Mouse (Mus musculus) forebrain, embryonic 16.5 days (tissue): ENCODE data around the gene Snx9. TPM values are rescaled to one million over a fixed set of nuclear protein-coding genes. Genes with fewer than 3 reads are reported as not detected.

Experiments
- ATAC-seq: fragments of 200-750 bp; cut with Nextera tagmentation; 2 replicates; pipeline ENCODE4 v1.8.0; 2017; ENCODE audit warnings: mild to moderate bottlenecking, moderate library complexity
- H3K27ac ChIP-seq: fragments of 300-500 bp; sonication (generic); 2 replicates; pipeline ENCODE4 v1.5.1; 2014; ENCODE audit warnings: low read length, control low read depth
- H3K27me3 ChIP-seq: fragments of 300-500 bp; sonication (generic); replicated peaks from 2 replicates; pipeline ENCODE4 v1.6.1; 2014; ENCODE audit warnings: low read length; ENCODE audit not compliant: control insufficient read depth, insufficient read depth
- H3K36me3 ChIP-seq: fragments of 300-500 bp; sonication (generic); 2 replicates; pipeline ENCODE4 v1.6.1; 2014; ENCODE audit not compliant: control insufficient read depth, insufficient read depth
- H3K4me1 ChIP-seq: fragments of 300-500 bp; sonication (generic); replicated peaks from 2 replicates; pipeline ENCODE4 v1.6.1; 2014; ENCODE audit warnings: low read length; ENCODE audit not compliant: control insufficient read depth, insufficient read depth
- H3K4me2 ChIP-seq: fragments of 300-500 bp; sonication (generic); 2 replicates; pipeline ENCODE4 v1.6.1; 2014; ENCODE audit warnings: mild to moderate bottlenecking, low read length, control low read depth
- H3K4me3 ChIP-seq: fragments of 300-500 bp; sonication (generic); replicated peaks from 2 replicates; pipeline ENCODE4 v1.5.1; 2014; ENCODE audit warnings: mild to moderate bottlenecking, low read length, control low read depth
- H3K9ac ChIP-seq: fragments of 300-500 bp; sonication (generic); replicated peaks from 2 replicates; pipeline ENCODE4 v1.6.1; 2014; ENCODE audit warnings: low read depth, low read length, control low read depth
- H3K9me3 ChIP-seq: fragments of 300-500 bp; sonication (generic); 2 replicates; pipeline ENCODE4 v1.6.1; 2016; ENCODE audit warnings: low read length; ENCODE audit not compliant: control insufficient read depth
- WGBS: fragments of 180-500 bp; shearing (Covaris S2); extraction: QIAGEN DNeasy Blood & Tissue Kit; methylation state at CpG from one replicate; pipeline ENCODE4 v1.1.7; 2014; 5-methylcytosine and 5-hydroxymethylcytosine counted together
- polyA plus RNA-seq: library from polyadenylated mRNA; unstranded; fragments of >200 nt; fragmentation: Nextera tagmentation; extraction: Ambion mirVana; gene quantifications from 2 replicates; pipeline ENCODE4 v1.2.1, GENCODE M21; 2015

The Snx9 gene
- polyA plus RNA-seq, 1 experiment from 2014 or later, result 4.5 TPM

DNA sequence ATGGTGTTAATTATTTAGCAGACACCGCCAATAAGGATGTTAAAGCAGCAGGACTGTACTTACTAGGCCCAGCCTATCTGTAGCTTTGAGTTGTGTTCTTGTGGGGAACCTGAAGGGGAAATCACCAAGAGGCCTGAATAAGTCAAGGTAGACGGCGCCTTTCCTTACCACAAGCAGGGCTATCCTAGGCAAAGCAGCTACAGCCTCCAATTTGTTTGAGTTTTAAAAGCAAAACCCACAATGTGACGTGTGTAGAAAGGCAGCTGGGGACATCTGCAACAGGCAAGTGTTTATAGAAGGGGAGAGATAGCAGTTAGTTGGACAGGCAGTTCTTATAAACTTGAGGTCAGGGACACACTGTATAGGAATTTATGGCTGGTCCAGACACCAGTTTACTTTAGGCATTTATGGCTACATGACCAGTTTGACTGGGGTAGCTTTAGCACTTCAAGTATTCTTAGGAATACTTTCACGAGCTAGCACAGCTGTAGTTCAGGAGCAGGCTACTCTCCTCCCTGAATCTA lies 129.2 kb downstream of the Snx9 start:
- H3K9me3 ChIP-seq, result no peaks in the 10 kb centered on the region
- no peaks in the 10 kb centered on the region for H3K36me3 ChIP-seq
- H3K9ac ChIP-seq, result no peak overlapping the region
- no peak overlapping the region for H3K4me3 ChIP-seq
- ATAC-seq, result no peak
- 89% methylated on average over 5 of the region's 5 CpGs for WGBS
- H3K27ac ChIP-seq, result no peak overlapping the region
- peaks cover 6% of the 10 kb centered on the region; the same call in 1 of the 2 replicates for H3K4me1 ChIP-seq
- H3K4me2 ChIP-seq, result no peak overlapping the region
- no peaks in the 10 kb centered on the region for H3K27me3 ChIP-seq

- Histone ChIP-seq H3K9ac (no peak overlapping the region), H3K9me3 (no peaks in the 10 kb centered on the region), H3K4me1 (peaks cover 29% of the 10 kb centered on the region), H3K36me3 (no peaks in the 10 kb centered on the region), H3K27ac (no peak overlapping the region), H3K4me2 (no peak overlapping the region), H3K27me3 (no peaks in the 10 kb centered on the region), H3K4me3 (no peak overlapping the region)
- WGBS, result 73% methylated on average over 8 of the region's 8 CpGs
- no peak for ATAC-seq
Observed at GRCm38 (mm10) chr17:5973536-5973935, 132.4 kb downstream of the Snx9 start.

GRCm38 (mm10) chr17:5975099-5975977 lies 134.2 kb downstream of the Snx9 start:
- WGBS, result 47% methylated on average over 23 of the region's 23 CpGs
- Histone ChIP-seq H3K9ac (no peak overlapping the region), H3K9me3 (no peaks in the 10 kb centered on the region)

GRCm38 (mm10) chr17:5976221-5977055 lies 135.3 kb downstream of the Snx9 start:
- no peak overlapping the region for H3K27ac ChIP-seq
- 0 out of 2 replicates have a peak overlapping the region, but pooled peaks have one; percentile 23 for H3K9ac ChIP-seq
- H3K27me3 ChIP-seq, result no peaks in the 10 kb centered on the region
- no peak overlapping the region for H3K4me3 ChIP-seq
- peak overlapping the region; percentile 3; the same call in 1 of the 2 replicates for H3K4me2 ChIP-seq
- no peaks in the 10 kb centered on the region for H3K9me3 ChIP-seq
- ATAC-seq, result no peak
- WGBS, result 58% methylated on average over 20 of the region's 20 CpGs
- no peaks in the 10 kb centered on the region for H3K36me3 ChIP-seq
- peaks cover 29% of the 10 kb centered on the region for H3K4me1 ChIP-seq

More at GRCm38 (mm10) chr17:5975099-5975977, 134.2 kb downstream of the Snx9 start:
- no peaks in the 10 kb centered on the region for H3K36me3 ChIP-seq
- H3K27me3 ChIP-seq, result no peaks in the 10 kb centered on the region
- H3K4me2 ChIP-seq, result peak overlapping the region; percentile 29
- ATAC-seq, result peak; percentile 61
- H3K4me3 ChIP-seq, result no peak overlapping the region
- H3K4me1 ChIP-seq, result peaks cover 29% of the 10 kb centered on the region
- no peak overlapping the region for H3K27ac ChIP-seq

DNA sequence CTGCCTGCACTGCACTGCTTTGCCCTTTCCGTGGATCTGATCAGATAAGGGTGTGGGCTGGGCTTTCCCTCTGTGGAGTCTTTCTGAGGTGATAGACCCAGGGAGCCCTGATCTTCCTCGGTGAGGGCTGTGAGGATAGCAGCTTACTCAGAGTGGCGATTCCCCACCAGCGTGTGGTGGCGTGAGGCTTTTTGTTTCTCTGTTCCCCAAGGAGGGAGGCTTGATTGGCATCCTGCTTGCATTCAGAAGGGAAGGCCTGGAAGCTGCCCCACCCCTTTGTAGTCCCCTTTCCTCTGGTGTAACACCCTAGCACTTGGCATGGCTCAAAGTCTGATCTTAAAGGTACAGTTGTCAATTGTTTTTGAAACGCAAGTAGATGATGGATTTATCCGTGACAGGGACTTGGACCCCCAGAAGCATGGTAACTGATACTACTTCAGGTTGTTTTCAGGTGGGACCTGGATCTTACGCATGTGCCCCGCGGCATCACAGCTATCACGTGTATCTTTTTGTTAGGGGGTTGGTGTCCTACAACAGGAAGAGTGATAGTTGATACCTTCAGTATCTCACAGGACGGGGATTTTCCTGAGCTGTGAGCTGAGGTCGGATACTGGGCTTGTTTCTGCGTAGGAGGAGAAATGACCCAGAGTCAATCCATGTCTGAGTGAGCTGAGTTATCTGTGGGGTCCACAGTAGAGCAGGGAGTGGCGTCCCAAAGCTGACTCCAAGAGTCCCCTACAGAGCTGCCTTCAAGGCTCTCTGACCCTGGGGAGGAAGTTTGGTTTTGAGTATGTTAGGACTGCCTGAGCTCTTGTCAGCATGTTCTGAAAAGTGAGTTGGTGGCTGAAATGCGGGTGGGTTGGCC lies 136.2 kb downstream of the Snx9 start:
- Histone ChIP-seq H3K4me2 (peak overlapping the region; percentile 3; the same call in 1 of the 2 replicates), H3K36me3 (no peaks in the 10 kb centered on the region), H3K27me3 (no peaks in the 10 kb centered on the region), H3K9me3 (no peaks in the 10 kb centered on the region), H3K9ac (0 out of 2 replicates have a peak overlapping the region, but pooled peaks have one; percentile 23), H3K4me3 (no peak overlapping the region), H3K4me1 (peaks cover 29% of the 10 kb centered on the region), H3K27ac (no peak overlapping the region)
- 53% methylated on average over 16 of the region's 16 CpGs for WGBS
- ATAC-seq, result 0 out of 2 replicates have a peak, but pooled peaks have one; percentile 24

DNA sequence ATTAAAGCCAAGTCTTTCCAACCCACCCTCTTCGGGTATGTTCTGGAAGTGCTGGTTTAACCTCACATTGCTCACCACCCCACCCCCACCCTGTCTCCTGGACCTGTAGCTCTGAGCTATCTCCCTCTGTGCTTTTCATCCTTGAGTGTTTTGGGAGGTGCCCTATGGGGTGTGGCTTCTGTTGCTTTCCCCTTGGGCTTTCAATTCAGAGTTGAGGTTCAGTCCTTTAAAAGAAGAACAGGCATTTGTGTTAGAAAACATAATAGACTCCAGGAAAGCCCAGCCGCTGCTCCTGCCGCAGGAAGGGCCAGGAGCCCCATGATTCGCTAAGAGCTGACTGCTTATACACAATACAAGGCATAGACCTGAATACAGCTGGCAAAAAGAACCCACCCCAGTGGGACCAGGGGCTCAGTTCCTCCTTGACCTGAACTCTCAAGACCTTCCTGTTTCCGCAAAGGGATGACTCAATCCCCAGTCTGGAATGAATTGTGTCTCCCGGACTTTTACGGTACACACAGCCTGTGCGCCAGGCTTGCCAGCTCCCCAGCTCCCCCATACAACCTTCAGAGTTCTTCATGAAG lies 136.9 kb downstream of the Snx9 start:
- H3K36me3 ChIP-seq, result no peaks in the 10 kb centered on the region
- peaks cover 29% of the 10 kb centered on the region for H3K4me1 ChIP-seq
- H3K27me3 ChIP-seq, result no peaks in the 10 kb centered on the region
- H3K27ac ChIP-seq, result no peak overlapping the region
- H3K4me2 ChIP-seq, result no peak overlapping the region
- 52% methylated on average over 8 of the region's 8 CpGs for WGBS
- no peaks in the 10 kb centered on the region for H3K9me3 ChIP-seq
- no peak overlapping the region for H3K9ac ChIP-seq
- ATAC-seq, result no peak
- no peak overlapping the region for H3K4me3 ChIP-seq

GRCm38 (mm10) chr17:5978505-5979077 lies 137.5 kb downstream of the Snx9 start:
- ATAC-seq, result no peak
- no peak overlapping the region for H3K4me3 ChIP-seq
- no peaks in the 10 kb centered on the region for H3K36me3 ChIP-seq
- H3K27ac ChIP-seq, result no peak overlapping the region
- no peak overlapping the region for H3K4me2 ChIP-seq
- H3K4me1 ChIP-seq, result peaks cover 29% of the 10 kb centered on the region
- no peaks in the 10 kb centered on the region for H3K9me3 ChIP-seq
- WGBS, result 69% methylated on average over 10 of the region's 10 CpGs
- H3K9ac ChIP-seq, result no peak overlapping the region
- H3K27me3 ChIP-seq, result no peaks in the 10 kb centered on the region

DNA sequence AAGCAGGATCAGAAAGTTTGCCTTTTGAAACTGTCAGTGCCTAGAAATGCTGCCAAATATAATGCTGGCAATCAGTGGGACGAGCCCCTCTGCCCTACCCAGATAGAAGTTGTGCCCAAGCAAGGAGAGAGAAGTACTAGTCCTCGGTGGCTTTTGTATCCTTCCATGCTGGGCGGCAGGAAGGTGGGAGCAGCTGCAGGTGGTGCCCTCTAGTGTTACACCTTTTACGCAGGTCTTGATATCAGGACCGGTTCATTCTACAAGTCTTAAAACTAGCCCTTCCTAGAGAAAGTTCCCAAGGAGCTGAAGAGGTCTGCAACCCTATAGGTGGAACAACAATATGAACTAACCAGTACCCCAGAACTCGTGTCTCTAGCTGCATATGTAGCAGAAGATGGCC lies 139.7 kb downstream of the Snx9 start:
- Histone ChIP-seq H3K4me1 (peaks cover 20% of the 10 kb centered on the region), H3K4me2 (no peak overlapping the region), H3K36me3 (no peaks in the 10 kb centered on the region), H3K9me3 (no peaks in the 10 kb centered on the region), H3K27me3 (no peaks in the 10 kb centered on the region), H3K4me3 (no peak overlapping the region), H3K9ac (no peak overlapping the region), H3K27ac (no peak overlapping the region)
- 34% methylated on average over 6 of the region's 6 CpGs for WGBS
- ATAC-seq, result no peak
